In the genomic region with DNA sequence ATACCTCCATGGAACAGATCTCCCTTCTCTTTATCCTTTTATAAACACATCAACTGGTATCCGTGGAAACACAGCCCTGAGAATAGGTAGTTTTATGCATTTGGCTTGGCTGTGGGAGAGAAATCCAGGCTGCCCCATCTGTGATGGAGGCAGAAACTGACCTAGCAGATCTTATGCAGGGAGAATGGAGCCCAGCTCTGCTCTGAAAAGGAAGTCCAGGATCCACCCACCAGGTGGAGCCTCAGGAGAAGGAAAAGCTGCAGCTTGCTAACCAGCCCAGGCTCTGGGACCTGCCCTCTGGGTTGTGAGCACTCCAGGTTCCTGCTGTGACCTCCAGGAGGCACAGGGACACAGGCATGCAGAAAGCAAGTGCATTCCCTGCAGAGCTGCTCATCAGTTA, we compare ENCODE assay signal across 9 mouse cellular contexts. TPM values are rescaled to one million over a fixed set of nuclear protein-coding genes. Genes with fewer than 3 reads are reported as not detected.
A peak's percentile ranks its signal among the peaks of the same experiment; 100 is the strongest.
DNase-seq lines count a peak whose midpoint lies in the region; ATAC-seq and TF ChIP-seq lines count a peak whose summit lies in the region.
"Had no signal": no experiment of that assay in that cellular context is flagged by ENCODE, and none has a peak within 500 bp of the region (broad histone marks: within the 10 kb centered on the region; RNA-seq: fewer than 3 reads in every experiment).

No protein-coding gene starts in this region.

- no peaks in the 10 kb centered on the region for H3K36me3 ChIP-seq in heart, embryonic 12.5 days

- H3K4me1 ChIP-seq in heart, embryonic 12.5 days (replicated peaks) = peaks cover 8% of the 10 kb centered on the region; the same call in 1 of the 2 replicates

- no peak overlapping the region for H3K4me2 ChIP-seq in heart, embryonic 12.5 days

- WGBS in heart, embryonic 12.5 days = 13% methylated on average over 1 of the region's 1 CpGs

- H3K27ac ChIP-seq in heart, embryonic 12.5 days (ENCODE audit: poor library complexity, severe bottlenecking) = no peak overlapping the region
- peak overlapping the region; percentile 76 for H3K27ac ChIP-seq in layer of hippocampus, adult 2 months

- H3K27me3 ChIP-seq in heart, embryonic 12.5 days (replicated peaks) = peaks cover 16% of the 10 kb centered on the region; the same call in 1 of the 2 replicates

- H3K9me3 ChIP-seq in heart, embryonic 12.5 days (replicated peaks) = no peaks in the 10 kb centered on the region

- H3K9ac ChIP-seq in heart, embryonic 12.5 days = peak overlapping the region; percentile 30; the same call in 1 of the 2 replicates

- H3K4me3 ChIP-seq in heart, embryonic 12.5 days = no peak overlapping the region
- H3K4me3 ChIP-seq in layer of hippocampus, adult 2 months = no peak overlapping the region

- ATAC-seq in heart, embryonic 12.5 days (ENCODE audit: insufficient number of reproducible peaks, low FRiP score) = no peak

- peak; percentile 66 for TF ChIP-seq CTCF in layer of hippocampus, adult 2 months (conservative IDR thresholded peaks at IDR 0.05)

- no peak for DNase-seq in heart, adult 18-20 months
- peak; percentile 82 for DNase-seq in NIH3T3 (ENCODE audit: low read depth)
- peak; percentile 21 for DNase-seq in forelimb bud, embryonic 11.5 days (ENCODE audit: low read depth, low spot score)
- peak; percentile 50 to 53 for DNase-seq in layer of hippocampus, adult 2 months (ENCODE audit: low spot score in 2 of 2)
- peak; percentile 75 for DNase-seq in lung, postnatal 36 days
- peak; percentile 42 for DNase-seq in thymus, postnatal 0 days (ENCODE audit: low spot score)
- no peak for DNase-seq in spleen, postnatal 10 days (ENCODE audit: low spot score in 2 of 2)

RNA-seq across cellular contexts. Expression of a gene that starts 7.6 kb away (rescaled TPM):
- not detected in 2 replicates for polyA plus RNA-seq in heart, embryonic 12.5 days (2016; fragmentation: Nextera tagmentation; extraction: Ambion mirVana)
- total RNA-seq in heart, adult 18-20 months (2021) = not detected
- not detected for total RNA-seq in layer of hippocampus, adult 2 months (2021)
- 0.18 and 0.23 TPM in 2 replicates for polyA plus RNA-seq in thymus, postnatal 0 days (2015; fragmentation: Nextera tagmentation; extraction: Ambion mirVana)

RNA-seq across cellular contexts. Expression of a gene that starts 9.5 kb away (rescaled TPM):
- polyA plus RNA-seq in heart, embryonic 12.5 days (2016; fragmentation: Nextera tagmentation; extraction: Ambion mirVana) = 0.14 and 0.37 TPM in 2 replicates
- total RNA-seq in heart, adult 18-20 months (2021) = not detected
- total RNA-seq in layer of hippocampus, adult 2 months (2021) = not detected
- 0.10 and 0.17 TPM in 2 replicates for polyA plus RNA-seq in thymus, postnatal 0 days (2015; fragmentation: Nextera tagmentation; extraction: Ambion mirVana)
- total RNA-seq: left cerebral cortex, adult 8-10 months had no signal

RNA-seq across cellular contexts. Expression of a gene that starts 32.6 kb away (rescaled TPM):
- not detected in 2 replicates for polyA plus RNA-seq in heart, embryonic 12.5 days (2016; fragmentation: Nextera tagmentation; extraction: Ambion mirVana)
- not detected for total RNA-seq in heart, adult 18-20 months (2021)
- not detected for total RNA-seq in layer of hippocampus, adult 2 months (2021)
- not detected in 2 replicates for polyA plus RNA-seq in thymus, postnatal 0 days (2015; fragmentation: Nextera tagmentation; extraction: Ambion mirVana)
- total RNA-seq: left cerebral cortex, adult 8-10 months had no signal

RNA-seq across cellular contexts. Expression of a gene that starts 33.4 kb away (rescaled TPM):
- 16.1 and 17.4 TPM in 2 replicates for polyA plus RNA-seq in heart, embryonic 12.5 days (2016; fragmentation: Nextera tagmentation; extraction: Ambion mirVana)
- 10 to 100 TPM; 27.6 to 28.9 TPM for total RNA-seq in heart, adult 18-20 months (2021)
- total RNA-seq in layer of hippocampus, adult 2 months (2021) = 10 to 100 TPM; 32.4 to 47.3 TPM
- polyA plus RNA-seq in thymus, postnatal 0 days (2015; fragmentation: Nextera tagmentation; extraction: Ambion mirVana) = 22.5 and 27.0 TPM in 2 replicates

RNA-seq across cellular contexts. Expression of a gene that starts 39.5 kb away (rescaled TPM):
- 22.2 and 24.5 TPM in 2 replicates for polyA plus RNA-seq in heart, embryonic 12.5 days (2016; fragmentation: Nextera tagmentation; extraction: Ambion mirVana)
- total RNA-seq in heart, adult 18-20 months (2021) = 10 to 100 TPM; 21.3 to 23.5 TPM
- total RNA-seq in layer of hippocampus, adult 2 months (2021) = 10 to 100 TPM; 29.9 to 35.3 TPM
- polyA plus RNA-seq in thymus, postnatal 0 days (2015; fragmentation: Nextera tagmentation; extraction: Ambion mirVana) = 267 and 319 TPM in 2 replicates

Comparison
In these comparisons a context has a peak if more than half of its experiments do, and no peak if none do; other contexts are left out.
1. DNase-seq: peak in NIH3T3 (single experiment), forelimb bud, embryonic 11.5 days (single experiment), layer of hippocampus, adult 2 months (2 of 2), lung, postnatal 36 days (single experiment) and thymus, postnatal 0 days (single experiment); none in heart, adult 18-20 months (0 of 2) and spleen, postnatal 10 days (0 of 2).